Mouse (Mus musculus) urinary bladder, postnatal 25 days (tissue): Measurements from ENCODE around the gene Grk4.

Experiments
- DNase-seq: peaks from one replicate; pipeline ENCODE4 v3.0.0; 2022; ENCODE audit warnings: low spot score

Grk4 gene

GRCm38 (mm10) chr5:34659686-34660590 is at the start of gene Grk4, which contains the start of gene Nop14:
Grk4 (plus strand) TSS chr5:34660379.
Nop14 (minus strand) TSS chr5:34660148.
- DNase-seq: peak; percentile 96

GRCm38 (mm10) chr5:34632996-34633395 is 27.2 kb upstream of the Grk4 start:
- DNase-seq: no peak

- DNase-seq: no peak
These were observed 26.5 kb upstream of the Grk4 start for GRCm38 (mm10) chr5:34633641-34634040.

DNA sequence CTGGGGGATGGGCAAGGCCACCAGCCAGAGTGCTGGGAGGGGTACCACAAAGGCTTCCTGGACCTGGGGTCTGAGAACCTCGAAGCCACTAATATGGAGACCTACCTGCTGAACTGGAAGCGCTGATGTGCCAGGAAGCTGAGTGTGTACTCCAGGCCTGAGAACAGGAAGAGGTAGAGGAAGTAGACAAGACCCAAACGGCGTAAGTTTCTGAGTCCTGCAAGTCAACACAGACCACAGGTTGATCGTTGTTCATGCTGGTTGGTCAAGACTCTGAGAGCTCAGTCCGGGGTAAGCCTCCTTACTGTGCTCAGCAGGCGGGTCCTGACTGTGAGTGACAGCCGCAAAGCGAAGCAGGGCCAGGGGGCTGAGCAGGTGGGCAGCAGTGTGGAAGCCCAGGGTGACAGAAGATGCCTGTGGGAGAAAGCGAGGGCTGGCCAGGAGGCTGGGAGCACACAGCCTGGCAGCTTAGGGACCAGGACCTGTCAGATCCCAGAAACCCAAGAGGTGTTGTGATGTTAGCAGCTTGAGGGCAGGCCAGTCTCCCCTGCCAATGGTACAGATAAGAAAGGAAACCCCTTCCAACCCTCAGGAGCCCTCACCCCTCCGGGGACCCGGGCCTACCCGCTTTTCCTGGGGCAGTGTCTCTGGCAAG is 25.3 kb upstream of the Grk4 start:
- no peak for DNase-seq

- no peak for DNase-seq
These were observed 24.4 kb upstream of the Grk4 start for GRCm38 (mm10) chr5:34635665-34636192.

GRCm38 (mm10) chr5:34636481-34637287 is 23.5 kb upstream of the Grk4 start, which contains the start of gene Mfsd10:
Mfsd10 (minus strand) TSS chr5:34637212.
- peak; percentile 70 for DNase-seq

GRCm38 (mm10) chr5:34637591-34638156 is 22.5 kb upstream of the Grk4 start:
- no peak for DNase-seq

DNA sequence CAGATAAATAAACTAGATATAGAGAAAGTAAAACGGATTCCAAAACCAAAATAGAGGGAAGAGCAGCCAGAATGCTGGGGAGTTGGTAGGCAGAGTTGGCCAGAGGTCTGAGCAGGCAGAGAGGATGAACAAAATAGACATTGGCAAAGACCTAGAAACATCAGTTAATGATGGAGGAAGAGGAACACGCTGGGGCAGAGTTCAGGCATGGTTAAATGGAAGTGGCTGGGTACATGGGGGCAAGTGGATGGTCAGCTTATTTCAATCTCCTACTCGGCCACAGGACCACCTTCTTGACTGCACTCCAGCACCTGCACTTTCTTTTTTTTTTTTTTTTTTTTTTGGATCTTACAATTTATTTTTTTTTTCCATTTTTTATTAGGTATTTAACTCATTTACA is 18.2 kb upstream of the Grk4 start:
- DNase-seq: no peak

DNA sequence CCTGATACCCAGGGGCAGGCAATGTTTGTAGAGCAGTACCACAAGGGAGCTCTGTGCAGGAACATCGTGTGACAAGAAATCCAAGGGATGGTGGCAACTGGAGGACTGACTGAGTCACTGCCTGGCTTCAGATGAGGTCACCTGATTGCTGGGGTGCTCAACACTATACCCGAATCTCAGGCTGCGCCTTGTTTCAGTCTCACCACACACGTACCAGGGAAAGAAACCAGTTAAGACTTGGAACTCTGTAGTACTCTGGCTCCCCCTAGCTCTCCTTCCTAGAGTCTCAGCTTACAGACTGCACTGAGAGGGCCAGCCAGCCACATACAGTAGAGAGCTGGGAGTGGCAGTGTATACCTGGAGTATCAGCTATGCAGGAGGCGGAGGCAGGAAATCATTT is 17.2 kb upstream of the Grk4 start:
- no peak for DNase-seq

- no peak for DNase-seq
These were observed 12.6 kb upstream of the Grk4 start for GRCm38 (mm10) chr5:34647581-34647980.

DNA sequence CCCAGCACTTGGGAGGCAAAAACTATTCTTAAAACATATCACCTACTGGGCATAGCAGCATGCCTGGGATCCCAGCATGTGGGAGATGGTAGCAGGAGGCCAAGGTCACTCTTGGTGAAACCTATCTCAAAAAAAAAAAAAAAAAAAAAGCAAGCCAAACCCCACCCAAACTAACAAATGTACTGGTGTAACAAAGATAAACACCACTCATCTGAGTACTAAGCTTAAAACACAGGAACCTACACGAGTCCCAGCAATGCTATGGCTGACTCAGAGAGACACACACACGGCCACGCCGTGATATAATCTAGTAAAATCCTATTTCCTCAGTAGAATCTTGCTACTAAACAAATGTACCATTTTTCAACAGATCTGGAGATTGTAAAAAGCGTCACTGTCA is 7.2 kb upstream of the Grk4 start:
- DNase-seq: no peak

DNA sequence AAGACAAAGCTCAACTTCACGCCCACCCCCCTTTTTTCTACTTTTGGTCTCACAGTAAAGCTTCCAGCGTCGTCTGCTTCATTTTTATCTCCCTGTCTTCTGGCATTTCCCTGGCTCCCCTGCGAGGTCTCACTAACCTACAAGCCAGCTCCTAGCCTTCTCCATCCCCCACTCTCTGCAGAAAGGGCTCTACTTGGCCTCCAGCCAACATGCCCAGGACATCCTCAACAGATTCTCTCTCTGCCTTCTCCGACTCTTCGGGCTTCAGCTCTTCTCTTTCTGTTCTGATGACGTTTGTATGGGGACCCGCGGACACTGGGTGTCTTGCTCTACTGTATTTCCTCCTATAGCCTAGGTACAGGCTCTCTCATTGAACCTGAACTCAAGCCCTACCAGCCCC is 5.3 kb upstream of the Grk4 start:
- no peak for DNase-seq

- DNase-seq: no peak
These were observed 2.6 kb upstream of the Grk4 start for GRCm38 (mm10) chr5:34657556-34657955.

GRCm38 (mm10) chr5:34660591-34661130 is 482 bp downstream of the Grk4 start:
- no peak for DNase-seq

DNA sequence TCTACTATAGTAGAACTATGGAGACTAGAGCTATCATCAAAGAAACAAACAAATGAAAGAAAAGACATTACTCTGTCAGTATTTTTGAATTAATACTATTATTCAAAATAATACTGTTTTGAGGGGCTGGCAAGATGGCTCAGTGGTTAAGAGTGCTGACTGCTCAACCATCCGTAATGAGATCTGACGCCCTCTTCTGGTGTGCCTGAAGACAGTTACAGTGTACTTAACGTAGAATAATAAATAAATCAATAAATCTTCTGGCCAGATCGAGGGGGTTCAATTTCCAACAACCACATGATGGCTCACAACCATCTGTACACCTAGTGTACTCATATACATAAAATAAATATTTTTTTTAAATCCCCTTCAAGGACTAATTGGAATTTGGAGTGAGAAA is 1.7 kb downstream of the Grk4 start:
- no peak for DNase-seq

GRCm38 (mm10) chr5:34663231-34663630 is 3.1 kb downstream of the Grk4 start:
- no peak for DNase-seq

- DNase-seq: no peak
These were observed 9.3 kb downstream of the Grk4 start for GRCm38 (mm10) chr5:34669493-34669892.

DNA sequence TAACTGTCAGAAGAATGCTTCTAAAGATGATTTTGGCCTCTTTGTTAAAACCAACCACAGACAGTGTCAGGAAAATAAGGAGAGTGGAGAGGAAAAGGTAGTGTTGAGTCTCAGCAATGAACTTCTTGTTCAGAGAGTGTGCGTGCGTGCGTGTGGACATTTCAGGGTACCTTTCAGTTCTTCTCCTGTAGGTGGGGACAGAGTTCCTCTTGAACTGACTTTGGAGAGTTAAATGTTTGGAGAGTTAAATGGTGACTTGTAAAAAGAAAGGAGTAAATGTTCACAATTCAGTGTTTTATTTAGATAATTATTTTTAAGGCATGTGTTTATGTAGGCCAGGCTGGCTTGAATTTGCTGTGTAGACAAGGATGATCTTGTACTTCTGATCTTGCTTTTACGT is 10.1 kb downstream of the Grk4 start:
- DNase-seq: no peak

GRCm38 (mm10) chr5:34689868-34690267 is 29.7 kb downstream of the Grk4 start:
- DNase-seq: no peak

- DNase-seq: no peak
These were observed 32.6 kb downstream of the Grk4 start for GRCm38 (mm10) chr5:34692782-34693181.

- DNase-seq: no peak
These were observed 35.3 kb downstream of the Grk4 start for GRCm38 (mm10) chr5:34695521-34695920.

DNA sequence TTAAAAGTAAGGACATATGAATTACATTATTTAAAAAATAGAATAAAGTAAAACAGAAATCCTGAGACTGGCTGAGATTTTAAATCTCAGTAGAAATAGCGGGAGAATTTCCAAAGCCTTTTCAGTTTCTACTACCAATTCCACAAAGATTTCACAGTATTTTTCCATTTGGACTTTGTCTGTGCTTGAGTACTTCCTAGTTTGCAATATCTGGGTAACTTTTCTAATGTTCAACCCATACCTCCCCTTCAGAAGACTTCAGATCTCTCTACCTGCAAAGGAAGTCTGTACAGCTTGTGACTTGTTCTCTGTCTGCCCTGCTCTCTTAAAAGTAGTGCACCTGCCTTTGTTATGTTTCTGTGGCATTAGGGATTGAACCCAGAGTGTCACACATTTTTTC is 48.3 kb downstream of the Grk4 start:
- DNase-seq: no peak
